Mouse (Mus musculus) small intestine, adult 2 months (tissue): Measurements from ENCODE around the gene Rufy4.

Experiments used
- CTCF ChIP-seq: fragments of 200-500 bp; IDR thresholded peaks from 2 replicates; pipeline ENCODE4 v1.5.1; 2012; ENCODE audit warnings: low read depth, mild to moderate bottlenecking, control low read depth, inconsistent platforms, low read length, moderate library complexity, mixed read lengths; ENCODE audit not compliant: insufficient replicate concordance, insufficient read length; ENCODE audit errors: extremely low read depth
- POLR2A ChIP-seq: fragments of 200-500 bp; IDR thresholded peaks from 2 replicates; pipeline ENCODE4 v1.6.1; 2012; ENCODE audit warnings: low read depth, mild to moderate bottlenecking, control low read depth, inconsistent platforms, low read length, moderate library complexity

- TF ChIP-seq CTCF: no peak
- no peak for TF ChIP-seq POLR2A
Measured at GRCm38 (mm10) chr1:74090329-74090728, 35.0 kb upstream of the Rufy4 start.
